Mouse (Mus musculus): ENCODE data around the gene Golga5. TPM values are rescaled to one million over a fixed set of nuclear protein-coding genes. Genes with fewer than 3 reads are reported as not detected.

The Golga5 gene
- 9.7 and 10.1 TPM in 2 replicates for polyA plus RNA-seq (2012; rRNA removed)

GRCm38 (mm10) chr12:102468894-102469764, at the start of gene Golga5:
Gene Golga5, plus strand, starts transcription at chr12:102469135.

GRCm38 (mm10) chr12:102439632-102440023, 29.3 kb upstream of the Golga5 start, which contains the start of gene Lgmn:
Gene Lgmn, minus strand, starts transcription at chr12:102439813.

Other genes starting within 250 kb of the Golga5 start
- 9.0 and 9.6 TPM in 2 replicates for gene Rin3, start 186.1 kb upstream of the Golga5 start, polyA plus RNA-seq (2012; rRNA removed)
- gene Lgmn, start 29.3 kb upstream of the Golga5 start, polyA plus RNA-seq (2012; rRNA removed) = 344 and 377 TPM in 2 replicates
- gene Chga, start 85.8 kb downstream of the Golga5 start, polyA plus RNA-seq (2012; rRNA removed) = 1.5 and 1.6 TPM in 2 replicates
- 39.0 and 43.3 TPM in 2 replicates for gene Itpk1, start 235.8 kb downstream of the Golga5 start, polyA plus RNA-seq (2012; rRNA removed)

Data from ovary, adult 2 months (tissue).